Mouse (Mus musculus): Measurements from ENCODE around the gene Erc1.

DNA sequence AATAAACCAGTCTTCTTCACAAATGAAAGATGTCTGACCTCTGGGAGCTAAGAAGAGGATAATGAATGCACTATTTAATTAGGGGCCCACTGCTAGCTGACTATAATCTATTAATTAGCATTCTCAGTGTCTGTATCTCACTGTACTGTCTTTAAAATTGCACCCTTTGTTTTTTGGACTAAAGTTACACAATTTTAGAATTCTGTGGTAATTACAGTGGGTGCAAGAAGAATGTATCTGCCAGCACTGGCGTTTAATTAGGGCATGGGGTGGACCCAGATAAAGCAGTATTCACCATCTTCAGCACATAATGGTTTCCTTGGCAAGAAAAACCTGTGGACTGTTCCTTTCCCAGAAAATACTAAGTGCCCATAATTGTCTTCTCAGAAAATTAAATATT is 25.8 kb downstream of the Erc1 start:
- TF ChIP-seq CTCF (IDR thresholded peaks at IDR 0.05; ENCODE audit: extremely low read depth, insufficient read length, insufficient replicate concordance, low read depth, low read length) (no peak), POLR2A (IDR thresholded peaks at IDR 0.05; ENCODE audit: low read depth, low read length) (no peak)

Measured in small intestine, adult 2 months (tissue).